Mouse (Mus musculus): Measurements from ENCODE around the gene Olfr288.
A peak's percentile ranks its signal among the peaks of the same experiment; 100 is the strongest.

Olfr288 gene

GRCm38 (mm10) chr15:98195442-98195841 lies at the start of gene Olfr288:
Gene Olfr288, minus strand, starts transcription at chr15:98195542.
- no peak for DNase-seq

GRCm38 (mm10) chr15:98235442-98235841 lies 40.1 kb upstream of the Olfr288 start:
- DNase-seq, result no peak

GRCm38 (mm10) chr15:98234350-98234749 lies 39.0 kb upstream of the Olfr288 start, which contains the start of gene Olfr286:
Gene Olfr286, minus strand, starts transcription at chr15:98234450.
- no peak for DNase-seq

- no peak for DNase-seq
Measured at GRCm38 (mm10) chr15:98226096-98226495, 30.8 kb upstream of the Olfr288 start.

- peak; percentile 38 for DNase-seq
Measured at GRCm38 (mm10) chr15:98225610-98226009, 30.3 kb upstream of the Olfr288 start.

- no peak for DNase-seq
Measured at GRCm38 (mm10) chr15:98222377-98222776, 27.0 kb upstream of the Olfr288 start.

- no peak for DNase-seq
Measured at GRCm38 (mm10) chr15:98220877-98221276, 25.5 kb upstream of the Olfr288 start, which contains the start of the genes Gm44579 and Olfr287. Gene Gm44579, minus strand, starts transcription at chr15:98220977. Gene Olfr287, minus strand, starts transcription at chr15:98221056.

- no peak for DNase-seq
Measured at GRCm38 (mm10) chr15:98214130-98214529, 18.8 kb upstream of the Olfr288 start.

- no peak for DNase-seq
Measured at GRCm38 (mm10) chr15:98213336-98213870, 18.1 kb upstream of the Olfr288 start.

GRCm38 (mm10) chr15:98209676-98210075 lies 14.3 kb upstream of the Olfr288 start:
- DNase-seq, result no peak

- DNase-seq, result no peak
Measured at GRCm38 (mm10) chr15:98184456-98184855, 10.9 kb downstream of the Olfr288 start.

- no peak for DNase-seq
Measured at GRCm38 (mm10) chr15:98181856-98182570, 13.3 kb downstream of the Olfr288 start.

- peak; percentile 95 for DNase-seq
Measured at GRCm38 (mm10) chr15:98181132-98181711, 14.1 kb downstream of the Olfr288 start.

- no peak for DNase-seq
Measured at GRCm38 (mm10) chr15:98180567-98181131, 14.7 kb downstream of the Olfr288 start.

- no peak for DNase-seq
Measured at GRCm38 (mm10) chr15:98177320-98177719, 18.0 kb downstream of the Olfr288 start.

- peak; percentile 74 for DNase-seq
Measured at GRCm38 (mm10) chr15:98173821-98174220, 21.5 kb downstream of the Olfr288 start.

GRCm38 (mm10) chr15:98172113-98172512 lies 23.2 kb downstream of the Olfr288 start:
- DNase-seq, result no peak

GRCm38 (mm10) chr15:98170917-98171316 lies 24.4 kb downstream of the Olfr288 start:
- no peak for DNase-seq

GRCm38 (mm10) chr15:98170365-98170764 lies 25.0 kb downstream of the Olfr288 start:
- peak; percentile 40 for DNase-seq

GRCm38 (mm10) chr15:98168622-98169004 lies 26.7 kb downstream of the Olfr288 start:
- DNase-seq, result no peak

GRCm38 (mm10) chr15:98167645-98168621 lies 27.4 kb downstream of the Olfr288 start:
- peak; percentile 98 for DNase-seq

GRCm38 (mm10) chr15:98166963-98167644 lies 28.2 kb downstream of the Olfr288 start, which contains the start of gene Ccdc184:
Gene Ccdc184, plus strand, starts transcription at chr15:98167158.
- DNase-seq, result peak; percentile 28

Data from embryo, embryonic 11 days (tissue).